Comparison of ENCODE assay signal across 25 mouse cellular contexts in genomic region chr7:141204546-141204945, GRCm38 (mm10). TPM values are rescaled to one million over a fixed set of nuclear protein-coding genes. Genes with fewer than 3 reads are reported as not detected.
DNase-seq lines count a peak whose midpoint lies in the region; ATAC-seq and TF ChIP-seq lines count a peak whose summit lies in the region.
"Had no signal": no experiment of that assay in that cellular context is flagged by ENCODE, and none has a peak within 500 bp of the region (broad histone marks: within the 10 kb centered on the region; RNA-seq: fewer than 3 reads in every experiment).

No protein-coding gene starts in this region.

- H3K4me2 ChIP-seq in liver, embryonic 12.5 days = no peak overlapping the region
- H3K4me2 ChIP-seq in liver, postnatal 0 days (ENCODE audit: low read depth, low read length) = no peak overlapping the region
- H3K4me2 ChIP-seq in liver, embryonic 13.5 days = no peak overlapping the region
- H3K4me2 ChIP-seq in liver, embryonic 16.5 days (ENCODE audit: low read depth, low read length) = no peak overlapping the region
- H3K4me2 ChIP-seq in intestine, embryonic 15.5 days (replicated peaks) = no peak overlapping the region
- H3K4me2 ChIP-seq: forebrain, embryonic 13.5 days; heart, embryonic 11.5 days; hindbrain, embryonic 12.5 days; hindbrain, embryonic 15.5 days had no signal

- H3K4me1 ChIP-seq in liver, embryonic 12.5 days = peaks cover 83% of the 10 kb centered on the region
- peaks cover 14% of the 10 kb centered on the region for H3K4me1 ChIP-seq in liver, postnatal 0 days (ENCODE audit: insufficient read depth)
- H3K4me1 ChIP-seq in liver, embryonic 13.5 days (replicated peaks) = peaks cover 86% of the 10 kb centered on the region
- H3K4me1 ChIP-seq in liver, embryonic 16.5 days (ENCODE audit: control insufficient read depth, low read depth, low read length) = peaks cover 47% of the 10 kb centered on the region
- H3K4me1 ChIP-seq in intestine, embryonic 15.5 days (replicated peaks) = no peaks in the 10 kb centered on the region
- H3K4me1 ChIP-seq: forebrain, embryonic 10.5 days; forebrain, embryonic 13.5 days; hindbrain, embryonic 12.5 days; hindbrain, embryonic 15.5 days had no signal

- no peak for TF ChIP-seq CTCF in liver, postnatal 0 days (IDR thresholded peaks at IDR 0.05; ENCODE audit: low read depth)

- H3K27me3 ChIP-seq in liver, embryonic 12.5 days (replicated peaks) = no peaks in the 10 kb centered on the region
- no peaks in the 10 kb centered on the region for H3K27me3 ChIP-seq in liver, postnatal 0 days (ENCODE audit: insufficient read depth, low read length)
- H3K27me3 ChIP-seq in liver, embryonic 13.5 days = no peaks in the 10 kb centered on the region
- H3K27me3 ChIP-seq in liver, embryonic 16.5 days (ENCODE audit: control insufficient read depth, insufficient read depth, low read depth, low read length) = no peaks in the 10 kb centered on the region
- no peaks in the 10 kb centered on the region for H3K27me3 ChIP-seq in intestine, embryonic 15.5 days (replicated peaks)
- H3K27me3 ChIP-seq: forebrain, embryonic 13.5 days; hindbrain, embryonic 12.5 days; hindbrain, embryonic 15.5 days had no signal

- no peaks in the 10 kb centered on the region for H3K9me3 ChIP-seq in liver, embryonic 12.5 days (replicated peaks)
- H3K9me3 ChIP-seq in liver, postnatal 0 days (ENCODE audit: low read length) = no peaks in the 10 kb centered on the region
- H3K9me3 ChIP-seq in liver, embryonic 13.5 days (replicated peaks) = no peaks in the 10 kb centered on the region
- no peaks in the 10 kb centered on the region for H3K9me3 ChIP-seq in liver, embryonic 16.5 days (replicated peaks; ENCODE audit: control insufficient read depth, low read length)
- no peaks in the 10 kb centered on the region for H3K9me3 ChIP-seq in intestine, embryonic 15.5 days
- H3K9me3 ChIP-seq: forebrain, embryonic 10.5 days; forebrain, embryonic 13.5 days; hindbrain, embryonic 12.5 days; hindbrain, embryonic 15.5 days had no signal

- DNase-seq in adrenal gland, postnatal 14 days = peak; percentile 51
- no peak for DNase-seq in adrenal gland, adult 2 months
- no peak for DNase-seq in liver, postnatal 0 days
- no peak for DNase-seq in liver, embryonic 13.5 days
- DNase-seq in kidney, postnatal 14 days = no peak
- DNase-seq: adrenal gland, postnatal 25 days; cerebellum, adult 18-20 months; cerebellum, adult 9-10 months; cerebellum, postnatal 14 days; gastrocnemius, postnatal 25 days had no signal

- WGBS in liver, embryonic 12.5 days (ENCODE audit: insufficient replicate concordance) = 54% methylated on average over 3 of the region's 3 CpGs
- 53% methylated on average over 3 of the region's 3 CpGs for WGBS in liver, postnatal 0 days (ENCODE audit: insufficient replicate concordance)
- 52% methylated on average over 3 of the region's 3 CpGs for WGBS in liver, embryonic 13.5 days (ENCODE audit: insufficient replicate concordance)
- 54% methylated on average over 3 of the region's 3 CpGs for WGBS in liver, embryonic 16.5 days (ENCODE audit: insufficient replicate concordance)
- WGBS in intestine, embryonic 15.5 days = 79% methylated on average over 3 of the region's 3 CpGs

- no peak; the same call in 1 of the 2 replicates for ATAC-seq in liver, embryonic 12.5 days
- ATAC-seq in liver, postnatal 0 days = no peak
- ATAC-seq in liver, embryonic 13.5 days (ENCODE audit: low read depth) = 0 out of 2 replicates have a peak, but pooled peaks have one; percentile 27
- ATAC-seq in liver, embryonic 16.5 days (ENCODE audit: low read depth) = no peak
- ATAC-seq in intestine, embryonic 15.5 days = no peak
- ATAC-seq: activated CD4-positive, CD25-positive, alpha-beta regulatory T cell, adult 4 months; CD4-positive, CD25-positive, alpha-beta regulatory T cell, adult 4 months; forebrain, embryonic 13.5 days; forebrain, embryonic 16.5 days had no signal

- H3K27ac ChIP-seq in liver, embryonic 12.5 days = peak overlapping the region; percentile 69
- H3K27ac ChIP-seq in liver, postnatal 0 days (ENCODE audit: low read depth) = no peak overlapping the region
- H3K27ac ChIP-seq in liver, embryonic 13.5 days = peak overlapping the region; percentile 93
- H3K27ac ChIP-seq in liver, embryonic 16.5 days (ENCODE audit: low read length) = peak overlapping the region; percentile 35; the same call in 1 of the 2 replicates
- no peak overlapping the region for H3K27ac ChIP-seq in intestine, embryonic 15.5 days
- H3K27ac ChIP-seq: forebrain, embryonic 10.5 days; forebrain, embryonic 13.5 days; heart, adult 2 months; hindbrain, embryonic 12.5 days; hindbrain, embryonic 15.5 days had no signal

- no peak for TF ChIP-seq EP300 in liver, postnatal 0 days (IDR thresholded peaks at IDR 0.05; ENCODE audit: low read depth)

- no peak overlapping the region for H3K4me3 ChIP-seq in liver, embryonic 12.5 days
- no peak overlapping the region for H3K4me3 ChIP-seq in liver, postnatal 0 days (ENCODE audit: low read depth, low read length)
- H3K4me3 ChIP-seq in liver, embryonic 13.5 days (replicated peaks) = no peak overlapping the region
- no peak overlapping the region for H3K4me3 ChIP-seq in liver, embryonic 16.5 days (ENCODE audit: low read depth, low read length)
- H3K4me3 ChIP-seq in intestine, embryonic 15.5 days (replicated peaks) = no peak overlapping the region
- H3K4me3 ChIP-seq: forebrain, embryonic 10.5 days; forebrain, embryonic 13.5 days; heart, adult 2 months; hindbrain, embryonic 12.5 days; hindbrain, embryonic 15.5 days had no signal

- H3K36me3 ChIP-seq in liver, embryonic 12.5 days = no peaks in the 10 kb centered on the region
- H3K36me3 ChIP-seq in liver, postnatal 0 days (replicated peaks; ENCODE audit: insufficient read depth, low read length) = no peaks in the 10 kb centered on the region
- H3K36me3 ChIP-seq in liver, embryonic 13.5 days = peaks cover 10% of the 10 kb centered on the region
- H3K36me3 ChIP-seq in liver, embryonic 16.5 days (ENCODE audit: control insufficient read depth, insufficient read depth) = no peaks in the 10 kb centered on the region
- no peaks in the 10 kb centered on the region for H3K36me3 ChIP-seq in intestine, embryonic 15.5 days
- H3K36me3 ChIP-seq: hindbrain, embryonic 15.5 days had no signal

- H3K9ac ChIP-seq in liver, embryonic 12.5 days = peak overlapping the region; percentile 8; the same call in 1 of the 2 replicates
- H3K9ac ChIP-seq in liver, postnatal 0 days (replicated peaks) = no peak overlapping the region
- H3K9ac ChIP-seq in liver, embryonic 13.5 days = peak overlapping the region; percentile 44
- no peak overlapping the region for H3K9ac ChIP-seq in liver, embryonic 16.5 days (ENCODE audit: low read depth, low read length)
- no peak overlapping the region for H3K9ac ChIP-seq in intestine, embryonic 15.5 days
- H3K9ac ChIP-seq: forebrain, embryonic 13.5 days; hindbrain, embryonic 12.5 days; hindbrain, embryonic 15.5 days had no signal

RNA-seq across cellular contexts. Expression of gene Lmntd2, which starts 9.3 kb away (rescaled TPM):
- 0.26 and 0.34 TPM in 2 replicates for total RNA-seq in adrenal gland, postnatal 14 days (2021)
- under 1 TPM; 0.17 TPM for total RNA-seq in adrenal gland, adult 2 months (2021)
- polyA plus RNA-seq in adrenal gland, adult 2 months (2012; rRNA removed) = 0.81 and 1.2 TPM in 2 replicates
- 0.99 and 1.1 TPM in 2 replicates for polyA plus RNA-seq in liver, embryonic 12.5 days (2016; fragmentation: Nextera tagmentation; extraction: Ambion mirVana)
- 0.49 TPM in 2 replicates for polyA plus RNA-seq in liver, postnatal 0 days (2015; fragmentation: Nextera tagmentation; extraction: Ambion mirVana)
- polyA plus RNA-seq in liver, embryonic 13.5 days (2015; fragmentation: Nextera tagmentation; extraction: Ambion mirVana) = 0.59 and 0.71 TPM in 2 replicates
- 0.80 and 0.84 TPM in 2 replicates for polyA plus RNA-seq in liver, embryonic 16.5 days (2015; fragmentation: Nextera tagmentation; extraction: Ambion mirVana)
- 3.5 and 3.6 TPM in 2 replicates for polyA plus RNA-seq in intestine, embryonic 15.5 days (2015; fragmentation: Nextera tagmentation; extraction: Ambion mirVana)
- total RNA-seq: gastrocnemius, adult 18-20 months; gastrocnemius, postnatal 25 days; heart, adult 2 months; heart, postnatal 25 days; hematopoietic stem cell, adult 5-6 weeks had no signal

RNA-seq across cellular contexts. Expression of gene Lrrc56, which starts 10.6 kb away (rescaled TPM):
- total RNA-seq in adrenal gland, postnatal 14 days (2021) = 7.6 and 9.6 TPM in 2 replicates
- total RNA-seq in adrenal gland, adult 2 months (2021) = 1 to 10 TPM; 6.3 to 8.0 TPM
- polyA plus RNA-seq in adrenal gland, adult 2 months (2012; rRNA removed) = 8.0 and 8.7 TPM in 2 replicates
- 16.4 and 17.9 TPM in 2 replicates for polyA plus RNA-seq in liver, embryonic 12.5 days (2016; fragmentation: Nextera tagmentation; extraction: Ambion mirVana)
- 2.0 and 2.2 TPM in 2 replicates for polyA plus RNA-seq in liver, postnatal 0 days (2015; fragmentation: Nextera tagmentation; extraction: Ambion mirVana)
- polyA plus RNA-seq in liver, embryonic 13.5 days (2015; fragmentation: Nextera tagmentation; extraction: Ambion mirVana) = 12.2 and 15.5 TPM in 2 replicates
- 8.3 and 9.5 TPM in 2 replicates for polyA plus RNA-seq in liver, embryonic 16.5 days (2015; fragmentation: Nextera tagmentation; extraction: Ambion mirVana)
- polyA plus RNA-seq in intestine, embryonic 15.5 days (2015; fragmentation: Nextera tagmentation; extraction: Ambion mirVana) = 5.1 and 5.4 TPM in 2 replicates

RNA-seq across cellular contexts. Expression of gene Hras, which starts 10.7 kb away (rescaled TPM):
- 81.7 and 83.6 TPM in 2 replicates for total RNA-seq in adrenal gland, postnatal 14 days (2021)
- total RNA-seq in adrenal gland, adult 2 months (2021) = 10 to 100 TPM; 65.5 to 99.1 TPM
- 41.8 and 47.1 TPM in 2 replicates for polyA plus RNA-seq in adrenal gland, adult 2 months (2012; rRNA removed)
- polyA plus RNA-seq in liver, embryonic 12.5 days (2016; fragmentation: Nextera tagmentation; extraction: Ambion mirVana) = 124 and 125 TPM in 2 replicates
- polyA plus RNA-seq in liver, postnatal 0 days (2015; fragmentation: Nextera tagmentation; extraction: Ambion mirVana) = 44.0 and 46.2 TPM in 2 replicates
- 91.5 and 104 TPM in 2 replicates for polyA plus RNA-seq in liver, embryonic 13.5 days (2015; fragmentation: Nextera tagmentation; extraction: Ambion mirVana)
- 35.3 and 40.1 TPM in 2 replicates for polyA plus RNA-seq in liver, embryonic 16.5 days (2015; fragmentation: Nextera tagmentation; extraction: Ambion mirVana)
- 92.9 and 107 TPM in 2 replicates for polyA plus RNA-seq in intestine, embryonic 15.5 days (2015; fragmentation: Nextera tagmentation; extraction: Ambion mirVana)

RNA-seq across cellular contexts. Expression of gene Rassf7, which starts 11.1 kb away (rescaled TPM):
- total RNA-seq in adrenal gland, postnatal 14 days (2021) = 4.9 and 5.2 TPM in 2 replicates
- 1 to 10 TPM; 2.0 to 6.0 TPM for total RNA-seq in adrenal gland, adult 2 months (2021)
- 14.1 and 18.1 TPM in 2 replicates for polyA plus RNA-seq in adrenal gland, adult 2 months (2012; rRNA removed)
- polyA plus RNA-seq in liver, embryonic 12.5 days (2016; fragmentation: Nextera tagmentation; extraction: Ambion mirVana) = 27.3 and 28.3 TPM in 2 replicates
- polyA plus RNA-seq in liver, postnatal 0 days (2015; fragmentation: Nextera tagmentation; extraction: Ambion mirVana) = 24.9 and 27.3 TPM in 2 replicates
- 23.9 and 26.7 TPM in 2 replicates for polyA plus RNA-seq in liver, embryonic 13.5 days (2015; fragmentation: Nextera tagmentation; extraction: Ambion mirVana)
- 23.9 and 26.4 TPM in 2 replicates for polyA plus RNA-seq in liver, embryonic 16.5 days (2015; fragmentation: Nextera tagmentation; extraction: Ambion mirVana)
- polyA plus RNA-seq in intestine, embryonic 15.5 days (2015; fragmentation: Nextera tagmentation; extraction: Ambion mirVana) = 63.7 and 70.0 TPM in 2 replicates

RNA-seq across cellular contexts. Expression of gene Phrf1, which starts 24.0 kb away (rescaled TPM):
- 78.2 and 80.2 TPM in 2 replicates for total RNA-seq in adrenal gland, postnatal 14 days (2021)
- 10 to 100 TPM; 61.0 to 64.5 TPM for total RNA-seq in adrenal gland, adult 2 months (2021)
- polyA plus RNA-seq in adrenal gland, adult 2 months (2012; rRNA removed) = 23.5 and 33.7 TPM in 2 replicates
- 52.9 and 53.1 TPM in 2 replicates for polyA plus RNA-seq in liver, embryonic 12.5 days (2016; fragmentation: Nextera tagmentation; extraction: Ambion mirVana)
- polyA plus RNA-seq in liver, postnatal 0 days (2015; fragmentation: Nextera tagmentation; extraction: Ambion mirVana) = 10.8 and 14.3 TPM in 2 replicates
- polyA plus RNA-seq in liver, embryonic 13.5 days (2015; fragmentation: Nextera tagmentation; extraction: Ambion mirVana) = 32.6 and 34.9 TPM in 2 replicates
- 23.8 and 28.5 TPM in 2 replicates for polyA plus RNA-seq in liver, embryonic 16.5 days (2015; fragmentation: Nextera tagmentation; extraction: Ambion mirVana)
- 61.9 and 62.1 TPM in 2 replicates for polyA plus RNA-seq in intestine, embryonic 15.5 days (2015; fragmentation: Nextera tagmentation; extraction: Ambion mirVana)

Comparison
In these comparisons a context has a peak if more than half of its experiments do, and no peak if none do; other contexts are left out.
1. H3K27ac ChIP-seq: peak in liver, embryonic 12.5 days (single experiment), liver, embryonic 13.5 days (single experiment) and liver, embryonic 16.5 days (single experiment); none in liver, postnatal 0 days (single experiment) and intestine, embryonic 15.5 days (single experiment).
2. H3K9ac ChIP-seq: peak in liver, embryonic 12.5 days (single experiment) and liver, embryonic 13.5 days (single experiment); none in liver, postnatal 0 days (single experiment), liver, embryonic 16.5 days (single experiment) and intestine, embryonic 15.5 days (single experiment).